Mouse (Mus musculus): ENCODE results near the gene Arhgap23.

DNA sequence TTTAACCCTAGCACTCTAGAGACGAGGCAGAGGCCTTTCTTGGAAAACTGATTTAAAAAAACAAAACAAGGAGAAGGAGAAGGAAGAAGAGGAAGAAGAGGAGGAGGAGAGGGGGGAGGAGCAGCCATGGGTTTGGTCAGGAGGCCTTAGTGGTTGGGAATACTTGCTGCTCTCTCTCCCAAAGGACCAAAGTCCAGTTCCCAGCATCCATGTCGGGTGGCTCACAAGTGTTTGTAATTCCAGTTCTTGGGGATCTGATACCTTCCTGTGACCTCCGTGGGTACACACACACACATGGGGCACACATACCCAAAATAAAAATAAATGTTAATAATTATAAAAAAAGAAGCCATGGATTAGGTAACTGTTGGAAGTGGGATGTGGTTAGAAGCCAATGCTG is 35.3 kb upstream of the Arhgap23 start:
- no peak for TF ChIP-seq POLR2A (IDR thresholded peaks at IDR 0.05; ENCODE audit: low read depth, low read length)
- TF ChIP-seq CTCF (IDR thresholded peaks at IDR 0.05; ENCODE audit: extremely low read depth, insufficient read length, insufficient replicate concordance, low read depth, low read length) = no peak
